Mouse (Mus musculus): ENCODE data around the gene Mecom.

DNA sequence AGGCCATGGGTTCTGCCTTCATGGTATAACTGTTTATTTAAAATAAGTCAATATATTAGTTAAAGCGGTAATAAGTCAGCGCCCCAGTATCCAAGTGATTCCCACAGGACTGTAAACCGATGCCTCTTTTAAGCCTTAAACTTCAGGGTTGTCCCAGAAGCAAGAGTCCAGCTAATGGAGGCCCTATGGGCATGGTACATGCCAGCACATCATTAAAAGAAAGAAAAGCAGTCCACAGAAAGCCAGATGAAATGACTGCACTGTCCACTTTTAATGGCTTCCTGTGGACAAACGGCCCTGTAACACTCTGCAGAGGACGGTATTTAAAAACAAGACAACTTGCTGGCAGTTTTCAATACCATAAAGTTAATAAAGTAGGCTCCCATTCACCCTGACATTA, 531.0 kb downstream of the Mecom start:
- no peak for TF ChIP-seq CTCF (conservative IDR thresholded peaks at IDR 0.05 in 1 of 2, IDR thresholded peaks at IDR 0.05 in 1 of 2; ENCODE audit: low read depth in 2 of 2, low read length in 2 of 2)
- no peak for TF ChIP-seq NRF1 (IDR thresholded peaks at IDR 0.05; ENCODE audit: low read depth, low read length)
- TF ChIP-seq EP300 (IDR thresholded peaks at IDR 0.05; ENCODE audit: low read length), result no peak

Data from CH12.LX (cell line).